ENCODE assay signal across 9 mouse cellular contexts in the genomic region with DNA sequence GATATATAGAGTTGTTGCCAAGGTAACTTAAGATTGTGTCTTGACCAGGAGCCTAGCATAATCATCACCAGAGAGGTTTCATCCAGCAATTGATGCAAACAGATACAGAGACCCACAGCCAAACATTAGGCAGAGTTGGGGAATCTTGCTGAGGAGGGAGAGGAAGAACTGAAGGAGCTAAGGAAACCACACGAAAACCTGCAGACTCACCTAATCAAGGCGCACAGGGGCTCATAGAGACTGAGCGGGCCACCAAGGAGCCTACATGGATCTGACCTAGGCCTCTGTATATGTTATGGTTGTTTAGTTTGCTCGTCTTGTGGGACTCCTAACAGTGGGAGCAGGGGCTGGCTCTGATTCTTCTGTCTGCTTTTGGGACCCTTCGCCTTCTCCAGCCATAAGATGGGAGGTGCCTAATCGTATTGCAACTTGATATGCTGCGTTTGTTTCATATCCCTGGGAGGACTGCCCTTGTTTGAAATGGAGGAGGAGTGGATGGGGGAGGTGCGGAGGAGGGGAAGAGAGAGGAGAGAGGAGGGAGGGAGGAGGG. TPM values are rescaled to one million over a fixed set of nuclear protein-coding genes. Genes with fewer than 3 reads are reported as not detected.
DNase-seq lines count a peak whose midpoint lies in the region; ATAC-seq lines count a peak whose summit lies in the region.
"Had no signal": no experiment of that assay in that cellular context is flagged by ENCODE, and none has a peak within 500 bp of the region (broad histone marks: within the 10 kb centered on the region; RNA-seq: fewer than 3 reads in every experiment).

No protein-coding gene starts in this region.

- peaks cover 18% of the 10 kb centered on the region for H3K4me1 ChIP-seq in kidney, embryonic 15.5 days
- H3K4me1 ChIP-seq in hindbrain, embryonic 10.5 days (replicated peaks), result 0 out of 2 replicates have a peak, but pooled peaks cover 4% of the 10 kb centered on the region
- peaks cover 4% of the 10 kb centered on the region; the same call in 1 of the 2 replicates for H3K4me1 ChIP-seq in midbrain, embryonic 15.5 days

- H3K27me3 ChIP-seq in kidney, embryonic 15.5 days, result no peaks in the 10 kb centered on the region
- H3K27me3 ChIP-seq in hindbrain, embryonic 10.5 days (ENCODE audit: insufficient read depth, poor library complexity, severe bottlenecking), result no peaks in the 10 kb centered on the region
- no peaks in the 10 kb centered on the region for H3K27me3 ChIP-seq in midbrain, embryonic 15.5 days (replicated peaks)

- 26% methylated on average over 7 of the region's 8 CpGs for WGBS in kidney, embryonic 15.5 days
- WGBS in hindbrain, embryonic 10.5 days, result 51% methylated on average over 7 of the region's 8 CpGs
- 47% methylated on average over 7 of the region's 8 CpGs for WGBS in midbrain, embryonic 15.5 days

- peak overlapping the region; percentile 50 for H3K4me2 ChIP-seq in kidney, embryonic 15.5 days
- peak overlapping the region; percentile 31 for H3K4me2 ChIP-seq in midbrain, embryonic 15.5 days

- no peak for DNase-seq in kidney, adult 11 months
- peak; percentile 86 for DNase-seq in cerebellum, adult 9-11 months
- DNase-seq in hindbrain, embryonic 10.5 days (ENCODE audit: low spot score), result peak; percentile 13
- DNase-seq in right cerebral cortex, postnatal 36 days (ENCODE audit: low spot score in 2 of 2), result no peak
- no peak for DNase-seq in layer of hippocampus, adult 8-10 months (ENCODE audit: low spot score in 2 of 2)
- no peak for DNase-seq in spleen, postnatal 4 days (ENCODE audit: low spot score in 2 of 2)

- ATAC-seq in kidney, embryonic 15.5 days (replicated peaks; ENCODE audit: low FRiP score), result peak; percentile 84
- ATAC-seq in midbrain, embryonic 15.5 days (replicated peaks), result peak; percentile 57

- H3K9ac ChIP-seq in kidney, embryonic 15.5 days, result no peak overlapping the region
- H3K9ac ChIP-seq in midbrain, embryonic 15.5 days, result no peak overlapping the region

- no peaks in the 10 kb centered on the region for H3K9me3 ChIP-seq in kidney, embryonic 15.5 days (replicated peaks)
- H3K9me3 ChIP-seq in hindbrain, embryonic 10.5 days, result no peaks in the 10 kb centered on the region
- no peaks in the 10 kb centered on the region for H3K9me3 ChIP-seq in midbrain, embryonic 15.5 days
- H3K9me3 ChIP-seq: G1E had no signal

- H3K4me3 ChIP-seq in kidney, embryonic 15.5 days (replicated peaks), result peak overlapping the region; percentile 22; the same call in 1 of the 2 replicates
- no peak overlapping the region for H3K4me3 ChIP-seq in hindbrain, embryonic 10.5 days
- no peak overlapping the region for H3K4me3 ChIP-seq in midbrain, embryonic 15.5 days

- H3K27ac ChIP-seq in kidney, embryonic 15.5 days, result peak overlapping the region; percentile 87
- no peak overlapping the region for H3K27ac ChIP-seq in hindbrain, embryonic 10.5 days
- no peak overlapping the region for H3K27ac ChIP-seq in midbrain, embryonic 15.5 days

- H3K36me3 ChIP-seq in kidney, embryonic 15.5 days, result no peaks in the 10 kb centered on the region
- no peaks in the 10 kb centered on the region for H3K36me3 ChIP-seq in hindbrain, embryonic 10.5 days
- H3K36me3 ChIP-seq in midbrain, embryonic 15.5 days (replicated peaks), result no peaks in the 10 kb centered on the region
- H3K36me3 ChIP-seq: G1E had no signal

RNA-seq across cellular contexts. Expression of gene Ipcef1, which starts 24.5 kb away (rescaled TPM):
- polyA plus RNA-seq in kidney, embryonic 15.5 days (2015; fragmentation: Nextera tagmentation; extraction: Ambion mirVana), result 1.9 and 2.9 TPM in 2 replicates
- polyA plus RNA-seq in hindbrain, embryonic 10.5 days (2016; fragmentation: Nextera tagmentation; extraction: Ambion mirVana), result 0.16 and 0.25 TPM in 2 replicates
- polyA plus RNA-seq in midbrain, embryonic 15.5 days (2015; fragmentation: Nextera tagmentation; extraction: Ambion mirVana), result 0.87 and 1.3 TPM in 2 replicates
- total RNA-seq in layer of hippocampus, adult 8-10 months (2022), result 10 to 100 TPM; 16.0 to 26.8 (median 22.0) TPM
- polyA plus RNA-seq: G1E had no signal

Comparison
In these comparisons a context has a peak if more than half of its experiments do, and no peak if none do; other contexts are left out.
1. DNase-seq: peak in cerebellum, adult 9-11 months (single experiment) and hindbrain, embryonic 10.5 days (single experiment); none in kidney, adult 11 months (single experiment), right cerebral cortex, postnatal 36 days (0 of 2), layer of hippocampus, adult 8-10 months (0 of 2) and spleen, postnatal 4 days (0 of 2).